In the genomic region with DNA sequence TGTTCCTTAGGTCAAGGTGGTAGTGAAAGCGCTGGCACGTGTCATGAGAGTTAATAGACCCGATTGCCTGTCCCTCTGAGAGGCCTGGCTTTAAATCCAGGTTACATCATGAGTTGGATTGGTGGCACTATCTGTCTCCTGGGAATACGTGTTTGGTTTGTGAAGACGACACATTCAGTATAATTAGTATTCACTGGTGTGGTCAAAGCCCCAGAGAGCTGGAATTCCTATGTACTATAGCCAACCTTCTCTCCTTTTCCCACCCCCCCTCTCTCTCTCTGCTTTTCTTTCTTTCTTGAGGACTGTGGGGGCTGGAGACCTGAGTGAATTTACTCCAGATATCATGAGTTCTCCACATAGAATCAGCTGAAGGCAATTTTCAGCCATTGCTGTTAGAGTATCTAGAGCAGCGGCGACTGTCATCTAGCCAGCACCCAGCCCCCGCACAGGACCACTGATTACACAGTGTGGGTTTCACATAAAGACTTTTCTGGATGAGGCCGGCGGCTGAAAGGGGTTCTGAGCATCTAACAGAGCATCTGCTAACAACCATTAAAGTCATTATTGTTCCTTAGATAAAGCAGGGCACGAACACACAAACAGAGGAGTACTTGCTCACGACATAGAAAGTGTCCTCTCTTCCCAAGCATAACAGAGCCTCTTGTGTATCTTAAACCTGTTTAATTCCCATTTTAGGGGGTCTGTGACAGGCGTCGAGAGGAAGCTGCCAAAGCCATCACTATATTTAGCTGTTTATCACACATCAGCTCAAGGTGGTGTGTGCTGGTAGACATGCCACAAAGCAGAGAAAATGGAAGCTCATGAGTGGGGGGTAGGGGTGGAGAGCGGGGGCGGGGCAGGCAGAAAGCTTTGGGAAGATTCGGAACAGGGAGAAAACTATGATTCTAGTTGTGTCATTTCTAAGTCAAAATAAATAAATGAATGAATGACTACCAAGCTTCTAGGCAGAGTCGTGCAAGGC, we compare ENCODE assay signal across 12 mouse cellular contexts.
DNase-seq lines count a peak whose midpoint lies in the region; ATAC-seq and TF ChIP-seq lines count a peak whose summit lies in the region.
"Had no signal": no experiment of that assay in that cellular context is flagged by ENCODE, and none has a peak within 500 bp of the region (broad histone marks: within the 10 kb centered on the region; RNA-seq: fewer than 3 reads in every experiment).

No protein-coding gene starts in this region.

- 52% methylated on average over 18 of the region's 18 CpGs for WGBS in neural tube, embryonic 11.5 days
- WGBS in forebrain, embryonic 15.5 days: 37% methylated on average over 18 of the region's 18 CpGs
- WGBS in midbrain, embryonic 10.5 days: 54% methylated on average over 18 of the region's 18 CpGs
- 68% methylated on average over 18 of the region's 18 CpGs for WGBS in intestine, postnatal 0 days

- no peak overlapping the region for H3K4me2 ChIP-seq in neural tube, embryonic 11.5 days (ENCODE audit: low read depth)
- no peak overlapping the region for H3K4me2 ChIP-seq in forebrain, embryonic 15.5 days (replicated peaks)
- H3K4me2 ChIP-seq in intestine, postnatal 0 days (replicated peaks; ENCODE audit: low read depth): no peak overlapping the region

- H3K4me1 ChIP-seq in neural tube, embryonic 11.5 days (ENCODE audit: control insufficient read depth, insufficient read depth, low read length): peaks cover 9% of the 10 kb centered on the region; the same call in 1 of the 2 replicates
- H3K4me1 ChIP-seq in forebrain, embryonic 15.5 days: peaks cover 20% of the 10 kb centered on the region
- H3K4me1 ChIP-seq in midbrain, embryonic 10.5 days: peaks cover 25% of the 10 kb centered on the region
- no peaks in the 10 kb centered on the region for H3K4me1 ChIP-seq in intestine, postnatal 0 days (replicated peaks; ENCODE audit: control insufficient read depth, insufficient read depth, low read length)

- H3K36me3 ChIP-seq in neural tube, embryonic 11.5 days (ENCODE audit: control insufficient read depth, insufficient read depth, low read length): no peaks in the 10 kb centered on the region
- no peaks in the 10 kb centered on the region for H3K36me3 ChIP-seq in forebrain, embryonic 15.5 days
- no peaks in the 10 kb centered on the region for H3K36me3 ChIP-seq in midbrain, embryonic 10.5 days
- no peaks in the 10 kb centered on the region for H3K36me3 ChIP-seq in intestine, postnatal 0 days (ENCODE audit: control insufficient read depth, insufficient read depth)
- H3K36me3 ChIP-seq: embryonic facial prominence, embryonic 13.5 days; midbrain, embryonic 12.5 days had no signal

- no peak overlapping the region for H3K9ac ChIP-seq in neural tube, embryonic 11.5 days (ENCODE audit: low read length)
- no peak overlapping the region for H3K9ac ChIP-seq in forebrain, embryonic 15.5 days (replicated peaks)
- H3K9ac ChIP-seq in intestine, postnatal 0 days (ENCODE audit: low read depth, low read length): no peak overlapping the region
- H3K9ac ChIP-seq: embryonic facial prominence, embryonic 13.5 days; midbrain, embryonic 12.5 days had no signal

- no peak overlapping the region for H3K27ac ChIP-seq in neural tube, embryonic 11.5 days (ENCODE audit: low read depth, low read length)
- H3K27ac ChIP-seq in forebrain, embryonic 15.5 days (replicated peaks): no peak overlapping the region
- peak overlapping the region; percentile 82 for H3K27ac ChIP-seq in midbrain, embryonic 10.5 days (replicated peaks)
- no peak overlapping the region for H3K27ac ChIP-seq in intestine, postnatal 0 days (ENCODE audit: low read depth, low read length)
- H3K27ac ChIP-seq: embryonic facial prominence, embryonic 13.5 days; midbrain, embryonic 12.5 days had no signal

- peak; percentile 21 for DNase-seq in neural tube, embryonic 11.5 days (ENCODE audit: low spot score)
- no peak for DNase-seq in neural tube, embryonic 10.5 days (ENCODE audit: extremely low spot score, low spot score)
- DNase-seq in midbrain, embryonic 10.5 days (ENCODE audit: low spot score): peak; percentile 17
- DNase-seq: cerebellum, adult 9-10 months; heart, postnatal 14 days; thymus, postnatal 4 days had no signal

- no peak for ATAC-seq in neural tube, embryonic 11.5 days (ENCODE audit: insufficient read depth, low FRiP score, low TSS enrichment)
- ATAC-seq in forebrain, embryonic 15.5 days (replicated peaks): 0 out of 2 replicates have a peak, but pooled peaks have one; percentile 32
- ATAC-seq in monocyte, adult 5-6 weeks (replicated peaks; ENCODE audit: insufficient number of reproducible peaks, low FRiP score, low TSS enrichment, poor library complexity, severe bottlenecking): no peak
- ATAC-seq in intestine, postnatal 0 days: no peak
- ATAC-seq in erythroblast, adult 5-6 weeks (replicated peaks; ENCODE audit: low FRiP score, poor library complexity, severe bottlenecking): no peak

- H3K4me3 ChIP-seq in neural tube, embryonic 11.5 days (ENCODE audit: low read depth, low read length): no peak overlapping the region
- H3K4me3 ChIP-seq in forebrain, embryonic 15.5 days: no peak overlapping the region
- H3K4me3 ChIP-seq in midbrain, embryonic 10.5 days: no peak overlapping the region
- no peak overlapping the region for H3K4me3 ChIP-seq in intestine, postnatal 0 days (ENCODE audit: low read depth, low read length)
- H3K4me3 ChIP-seq: embryonic facial prominence, embryonic 13.5 days had no signal

- TF ChIP-seq CTCF in intestine, postnatal 0 days (IDR thresholded peaks at IDR 0.05; ENCODE audit: low read depth): no peak

- no peaks in the 10 kb centered on the region for H3K27me3 ChIP-seq in neural tube, embryonic 11.5 days (ENCODE audit: control insufficient read depth, insufficient read depth, low read length)
- H3K27me3 ChIP-seq in forebrain, embryonic 15.5 days: no peaks in the 10 kb centered on the region
- H3K27me3 ChIP-seq in midbrain, embryonic 10.5 days (ENCODE audit: low read depth, poor library complexity, severe bottlenecking): no peaks in the 10 kb centered on the region
- H3K27me3 ChIP-seq in intestine, postnatal 0 days (replicated peaks; ENCODE audit: control insufficient read depth, insufficient read depth, low read length): no peaks in the 10 kb centered on the region; the same call in 1 of the 2 replicates
- H3K27me3 ChIP-seq: midbrain, embryonic 12.5 days had no signal

- no peaks in the 10 kb centered on the region for H3K9me3 ChIP-seq in neural tube, embryonic 11.5 days (ENCODE audit: control insufficient read depth, low read length)
- H3K9me3 ChIP-seq in forebrain, embryonic 15.5 days: no peaks in the 10 kb centered on the region
- no peaks in the 10 kb centered on the region for H3K9me3 ChIP-seq in midbrain, embryonic 10.5 days (replicated peaks)
- no peaks in the 10 kb centered on the region for H3K9me3 ChIP-seq in intestine, postnatal 0 days (ENCODE audit: control insufficient read depth)
- H3K9me3 ChIP-seq: embryonic facial prominence, embryonic 13.5 days; midbrain, embryonic 12.5 days had no signal
